Mouse (Mus musculus): ENCODE results near the gene Tyw5. TPM values are rescaled to one million over a fixed set of nuclear protein-coding genes. Genes with fewer than 3 reads are reported as not detected.
A peak's percentile ranks its signal among the peaks of the same experiment; 100 is the strongest.

Gene Tyw5
- 10 to 100 TPM; 21.4 to 26.9 TPM for total RNA-seq (2021)

GRCm38 (mm10) chr1:57406187-57407151 lies at the start of gene Tyw5, which contains the start of gene Maip1:
Tyw5 (minus strand) TSS chr1:57407101.
Maip1 (plus strand) TSS chr1:57406328.
- DNase-seq (ENCODE audit: low spot score in 2 of 2): peak; percentile 86 to 88
- intact Hi-C loops (cut with DNase I): no loop called here

- DNase-seq (ENCODE audit: low spot score in 2 of 2): peak in 1 of 2 experiments; percentile 25
- intact Hi-C loops (cut with DNase I): no loop called here
Observed at GRCm38 (mm10) chr1:57450241-57450640, 43.3 kb upstream of the Tyw5 start.

- intact Hi-C loops (cut with DNase I): no loop called here
- DNase-seq (ENCODE audit: low spot score in 2 of 2): no peak
Observed at GRCm38 (mm10) chr1:57445679-57446078, 38.8 kb upstream of the Tyw5 start.

- intact Hi-C loops (cut with DNase I): no loop called here
- DNase-seq (ENCODE audit: low spot score in 2 of 2): no peak
Observed at GRCm38 (mm10) chr1:57440771-57441170, 33.9 kb upstream of the Tyw5 start.

GRCm38 (mm10) chr1:57439026-57439425 lies 32.1 kb upstream of the Tyw5 start:
- intact Hi-C loops (cut with DNase I): loop anchor here (10.0 kb wide), 1 partner anchor 166 kb away; no protein-coding TSS in a partner anchor
- DNase-seq (ENCODE audit: low spot score in 2 of 2): no peak

- intact Hi-C loops (cut with DNase I): loop anchor here (10.0 kb wide), 1 partner anchor 168 kb away; no protein-coding TSS in a partner anchor
- DNase-seq (ENCODE audit: low spot score in 2 of 2): peak; percentile 26 to 35
Observed at GRCm38 (mm10) chr1:57436954-57437353, 30.1 kb upstream of the Tyw5 start.

GRCm38 (mm10) chr1:57436408-57436807 lies 29.5 kb upstream of the Tyw5 start:
- DNase-seq (ENCODE audit: low spot score in 2 of 2): no peak
- intact Hi-C loops (cut with DNase I): loop anchor here (10.0 kb wide), 1 partner anchor 168 kb away; no protein-coding TSS in a partner anchor

GRCm38 (mm10) chr1:57433141-57433540 lies 26.2 kb upstream of the Tyw5 start:
- intact Hi-C loops (cut with DNase I): loop anchor here (5.0 to 10.0 kb wide), 2 partner anchors 172 to 269 kb away; no protein-coding TSS in a partner anchor

GRCm38 (mm10) chr1:57429786-57430483 lies 23.0 kb upstream of the Tyw5 start:
- DNase-seq (ENCODE audit: low spot score in 2 of 2): no peak
- intact Hi-C loops (cut with DNase I): loop anchor here (1.0 to 10.0 kb wide), 9 partner anchors 175 to 965 kb away; partner anchors contain the start of genes Aox3, Bzw1 and Spats2l

More at GRCm38 (mm10) chr1:57433141-57433540, 26.2 kb upstream of the Tyw5 start:
- no peak for DNase-seq (ENCODE audit: low spot score in 2 of 2)

GRCm38 (mm10) chr1:57428368-57429308 lies 21.7 kb upstream of the Tyw5 start:
- intact Hi-C loops (cut with DNase I): loop anchor here (1.0 to 10.0 kb wide), 7 partner anchors 346 to 966 kb away; partner anchors contain the start of genes Aox3, Bzw1 and Spats2l
- DNase-seq (ENCODE audit: low spot score in 2 of 2): peak; percentile 93

- intact Hi-C loops (cut with DNase I): loop anchor here (2.0 to 10.0 kb wide), 3 partner anchors 691 to 971 kb away; partner anchors contain the start of genes Aox3 and Bzw1
- DNase-seq (ENCODE audit: low spot score in 2 of 2): peak in 1 of 2 experiments; percentile 59
Observed at GRCm38 (mm10) chr1:57423696-57424095, 16.8 kb upstream of the Tyw5 start.

GRCm38 (mm10) chr1:57413397-57413796 lies 6.5 kb upstream of the Tyw5 start:
- intact Hi-C loops (cut with DNase I): no loop called here
- peak in 1 of 2 experiments; percentile 68 for DNase-seq (ENCODE audit: low spot score in 2 of 2)

- intact Hi-C loops (cut with DNase I): no loop called here
- DNase-seq (ENCODE audit: low spot score in 2 of 2): no peak
Observed at GRCm38 (mm10) chr1:57408994-57409393, 2.1 kb upstream of the Tyw5 start.

- intact Hi-C loops (cut with DNase I): no loop called here
- DNase-seq (ENCODE audit: low spot score in 2 of 2): no peak
Observed at GRCm38 (mm10) chr1:57402116-57402515, 4.8 kb downstream of the Tyw5 start.

- intact Hi-C loops (cut with DNase I): no loop called here
- DNase-seq (ENCODE audit: low spot score in 2 of 2): peak in 1 of 2 experiments; percentile 19
Observed at GRCm38 (mm10) chr1:57400877-57401276, 6.0 kb downstream of the Tyw5 start.

GRCm38 (mm10) chr1:57400321-57400720 lies 6.6 kb downstream of the Tyw5 start:
- intact Hi-C loops (cut with DNase I): no loop called here

GRCm38 (mm10) chr1:57394051-57394450 lies 12.8 kb downstream of the Tyw5 start:
- peak; percentile 46 to 64 for DNase-seq (ENCODE audit: low spot score in 2 of 2)
- intact Hi-C loops (cut with DNase I): loop anchor here (5.0 kb wide), 1 partner anchor 1507 kb away; no protein-coding TSS in a partner anchor

More at GRCm38 (mm10) chr1:57400321-57400720, 6.6 kb downstream of the Tyw5 start:
- no peak for DNase-seq (ENCODE audit: low spot score in 2 of 2)

GRCm38 (mm10) chr1:57392417-57392816 lies 14.5 kb downstream of the Tyw5 start:
- no peak for DNase-seq (ENCODE audit: low spot score in 2 of 2)
- intact Hi-C loops (cut with DNase I): loop anchor here (5.0 kb wide), 1 partner anchor 1505 kb away; no protein-coding TSS in a partner anchor

All from left cerebral cortex, postnatal 25 days (tissue).